Mouse (Mus musculus) megakaryocyte, embryonic 14.5 days (primary cell): ENCODE data around the gene Olfr859.

Experiments used
- FLI1 ChIP-seq: IDR thresholded peaks from 2 replicates; pipeline ENCODE4 v1.6.1; 2012; ENCODE audit warnings: low read length, inconsistent platforms, mixed read lengths
- GATA1 ChIP-seq: IDR thresholded peaks from 3 replicates; pipeline ENCODE4 v1.6.1; 2012; ENCODE audit warnings: mixed read lengths, low read length, inconsistent platforms, borderline replicate concordance

GRCm38 (mm10) chr9:19769136-19769535 is 35.6 kb upstream of the Olfr859 start:
- TF ChIP-seq GATA1: no peak
- TF ChIP-seq FLI1: no peak
